Mouse (Mus musculus): ENCODE data around the gene Vgll4. TPM values are rescaled to one million over a fixed set of nuclear protein-coding genes. Genes with fewer than 3 reads are reported as not detected.

Vgll4 gene
- polyA plus RNA-seq, 1 experiment = 39.7 TPM

DNA sequence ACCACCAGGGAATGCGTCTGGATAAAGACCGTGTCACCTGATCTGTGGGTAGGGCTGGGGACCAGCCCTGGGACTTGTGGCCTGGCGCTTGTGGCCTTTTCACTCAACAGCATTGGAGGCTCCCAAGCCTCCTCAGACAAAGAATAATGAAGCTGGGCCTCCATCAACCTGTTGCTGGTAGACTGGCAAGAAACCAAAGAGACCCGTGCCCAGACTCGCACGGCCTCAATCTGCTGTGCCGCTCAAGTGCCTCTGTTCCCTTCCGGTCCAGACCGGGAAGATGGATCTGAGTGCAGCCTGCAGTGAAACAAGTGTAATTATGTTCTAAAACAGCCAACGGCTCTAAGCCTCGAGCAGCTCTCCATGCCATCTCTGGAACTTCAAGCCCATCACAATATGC is 52.7 kb downstream of the Vgll4 start:
- TF ChIP-seq CTCF (IDR thresholded peaks at IDR 0.05; ENCODE audit: borderline replicate concordance, extremely low read depth, insufficient read depth, insufficient read length) (no peak), POLR2A (IDR thresholded peaks at IDR 0.05; ENCODE audit: borderline replicate concordance, extremely low read depth, insufficient read depth, insufficient read length, poor library complexity, severe bottlenecking) (no peak)
- peak; percentile 83 for DNase-seq (ENCODE audit: low read depth)

GRCm38 (mm10) chr6:114916715-114916992 is 53.1 kb downstream of the Vgll4 start:
- DNase-seq (ENCODE audit: low read depth) = peak; percentile 72
- no peak for TF ChIP-seq CTCF (IDR thresholded peaks at IDR 0.05; ENCODE audit: borderline replicate concordance, extremely low read depth, insufficient read depth, insufficient read length)
- no peak for TF ChIP-seq POLR2A (IDR thresholded peaks at IDR 0.05; ENCODE audit: borderline replicate concordance, extremely low read depth, insufficient read depth, insufficient read length, poor library complexity, severe bottlenecking)

DNA sequence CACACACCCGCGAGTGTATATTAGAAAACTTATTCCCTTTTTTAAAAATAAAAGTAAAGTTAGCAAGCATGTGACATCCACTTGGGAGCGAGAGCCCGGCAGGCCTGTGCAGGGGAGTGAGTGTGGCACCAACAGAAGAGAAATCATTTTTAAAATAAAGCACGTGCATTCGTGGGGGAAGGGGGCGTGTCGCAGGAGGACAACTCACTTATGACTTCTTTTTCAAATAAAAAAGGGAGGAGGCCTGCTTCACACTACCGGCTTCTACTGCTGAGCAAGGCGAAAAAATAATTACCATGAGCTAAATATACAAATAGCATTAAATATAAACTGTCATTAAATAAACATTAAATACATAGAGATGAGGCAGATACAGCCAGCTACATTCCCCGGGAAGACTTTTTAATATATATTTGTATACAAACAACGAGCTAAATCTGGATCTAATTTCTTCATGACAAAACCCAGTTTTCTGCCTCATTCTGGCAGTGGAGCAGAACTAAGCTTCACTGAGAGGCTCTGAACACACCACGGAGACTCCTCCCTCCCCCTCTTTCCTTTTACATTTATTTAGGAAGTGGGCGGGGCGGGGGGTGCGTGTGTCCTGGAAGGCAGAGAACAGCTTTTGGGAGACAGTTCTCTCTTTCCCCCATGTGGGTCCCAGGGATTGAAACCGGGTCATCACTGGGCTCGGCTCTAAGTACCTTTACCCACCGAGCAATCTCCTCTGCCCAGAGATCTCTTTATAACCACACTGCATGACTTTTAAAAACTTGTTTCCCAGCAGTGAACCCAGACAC is 53.7 kb downstream of the Vgll4 start:
- DNase-seq (ENCODE audit: low read depth) = peak; percentile 70
- TF ChIP-seq CTCF (IDR thresholded peaks at IDR 0.05; ENCODE audit: borderline replicate concordance, extremely low read depth, insufficient read depth, insufficient read length) (no peak), POLR2A (IDR thresholded peaks at IDR 0.05; ENCODE audit: borderline replicate concordance, extremely low read depth, insufficient read depth, insufficient read length, poor library complexity, severe bottlenecking) (no peak)

- TF ChIP-seq CTCF (IDR thresholded peaks at IDR 0.05; ENCODE audit: borderline replicate concordance, extremely low read depth, insufficient read depth, insufficient read length) (no peak), POLR2A (IDR thresholded peaks at IDR 0.05; ENCODE audit: borderline replicate concordance, extremely low read depth, insufficient read depth, insufficient read length, poor library complexity, severe bottlenecking) (no peak)
- peak; percentile 85 for DNase-seq (ENCODE audit: low read depth)
Measured at GRCm38 (mm10) chr6:114914041-114914716, 55.6 kb downstream of the Vgll4 start.

DNA sequence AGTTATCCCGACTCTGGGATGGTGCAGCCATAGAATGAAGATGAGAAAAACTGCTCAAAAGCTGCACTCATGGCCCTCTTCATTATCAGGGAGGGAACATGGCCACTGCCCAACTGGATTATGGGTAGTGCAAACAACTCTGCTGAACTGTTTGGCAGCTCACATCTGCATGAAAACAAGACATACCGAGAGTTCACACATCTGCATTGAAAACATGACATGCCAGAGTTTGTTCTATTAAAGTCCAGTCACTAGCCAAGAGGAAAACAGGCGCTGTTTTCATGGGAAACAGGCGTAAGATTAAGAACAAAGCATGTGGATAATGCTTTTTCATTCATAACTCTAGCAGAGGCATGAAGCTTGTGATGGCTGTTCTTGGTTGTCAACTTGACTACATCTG is 56.7 kb downstream of the Vgll4 start:
- TF ChIP-seq POLR2A (IDR thresholded peaks at IDR 0.05; ENCODE audit: borderline replicate concordance, extremely low read depth, insufficient read depth, insufficient read length, poor library complexity, severe bottlenecking) = no peak
- no peak for TF ChIP-seq CTCF (IDR thresholded peaks at IDR 0.05; ENCODE audit: borderline replicate concordance, extremely low read depth, insufficient read depth, insufficient read length)
- DNase-seq (ENCODE audit: low read depth) = no peak

- DNase-seq (ENCODE audit: low read depth) = no peak
- TF ChIP-seq CTCF (IDR thresholded peaks at IDR 0.05; ENCODE audit: borderline replicate concordance, extremely low read depth, insufficient read depth, insufficient read length) (no peak), POLR2A (IDR thresholded peaks at IDR 0.05; ENCODE audit: borderline replicate concordance, extremely low read depth, insufficient read depth, insufficient read length, poor library complexity, severe bottlenecking) (no peak)
Measured at GRCm38 (mm10) chr6:114911540-114911939, 58.3 kb downstream of the Vgll4 start.

GRCm38 (mm10) chr6:114909801-114910200 is 60.0 kb downstream of the Vgll4 start:
- TF ChIP-seq CTCF (IDR thresholded peaks at IDR 0.05; ENCODE audit: borderline replicate concordance, extremely low read depth, insufficient read depth, insufficient read length) (no peak), POLR2A (IDR thresholded peaks at IDR 0.05; ENCODE audit: borderline replicate concordance, extremely low read depth, insufficient read depth, insufficient read length, poor library complexity, severe bottlenecking) (no peak)
- DNase-seq (ENCODE audit: low read depth) = no peak

- TF ChIP-seq POLR2A (IDR thresholded peaks at IDR 0.05; ENCODE audit: borderline replicate concordance, extremely low read depth, insufficient read depth, insufficient read length, poor library complexity, severe bottlenecking) (no peak), CTCF (IDR thresholded peaks at IDR 0.05; ENCODE audit: borderline replicate concordance, extremely low read depth, insufficient read depth, insufficient read length) (no peak)
- no peak for DNase-seq (ENCODE audit: low read depth)
Measured at GRCm38 (mm10) chr6:114907459-114907858, 62.3 kb downstream of the Vgll4 start.

GRCm38 (mm10) chr6:114906209-114906608 is 63.6 kb downstream of the Vgll4 start:
- TF ChIP-seq POLR2A (IDR thresholded peaks at IDR 0.05; ENCODE audit: borderline replicate concordance, extremely low read depth, insufficient read depth, insufficient read length, poor library complexity, severe bottlenecking) = no peak
- TF ChIP-seq CTCF (IDR thresholded peaks at IDR 0.05; ENCODE audit: borderline replicate concordance, extremely low read depth, insufficient read depth, insufficient read length) = no peak
- DNase-seq (ENCODE audit: low read depth) = no peak

GRCm38 (mm10) chr6:114905253-114906028 is 64.4 kb downstream of the Vgll4 start:
- no peak for DNase-seq (ENCODE audit: low read depth)
- TF ChIP-seq CTCF (IDR thresholded peaks at IDR 0.05; ENCODE audit: borderline replicate concordance, extremely low read depth, insufficient read depth, insufficient read length) (no peak), POLR2A (IDR thresholded peaks at IDR 0.05; ENCODE audit: borderline replicate concordance, extremely low read depth, insufficient read depth, insufficient read length, poor library complexity, severe bottlenecking) (no peak)

DNA sequence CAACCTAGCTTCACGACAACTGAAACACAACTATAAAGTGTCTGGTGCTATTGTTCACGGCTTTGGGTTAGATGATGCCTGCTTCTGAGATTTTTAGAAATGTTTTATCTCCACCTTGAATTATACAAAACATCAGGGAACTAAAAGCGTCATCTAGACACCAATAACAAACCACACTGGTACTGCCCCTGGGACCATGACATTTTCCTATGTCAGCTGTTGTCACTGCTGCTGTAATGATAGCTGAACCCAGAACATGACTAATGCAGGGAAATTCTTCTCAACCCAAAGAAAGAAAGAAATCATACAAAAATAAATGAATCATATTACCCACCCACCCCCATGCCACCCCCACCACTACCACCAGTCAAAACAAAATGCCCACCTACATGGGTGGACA is 65.0 kb downstream of the Vgll4 start:
- DNase-seq (ENCODE audit: low read depth) = no peak
- TF ChIP-seq POLR2A (IDR thresholded peaks at IDR 0.05; ENCODE audit: borderline replicate concordance, extremely low read depth, insufficient read depth, insufficient read length, poor library complexity, severe bottlenecking) (no peak), CTCF (IDR thresholded peaks at IDR 0.05; ENCODE audit: borderline replicate concordance, extremely low read depth, insufficient read depth, insufficient read length) (no peak)
